Mouse (Mus musculus): Measurements from ENCODE around the gene Morn3. TPM values are rescaled to one million over a fixed set of nuclear protein-coding genes. Genes with fewer than 3 reads are reported as not detected.

Gene Morn3
- polyA plus RNA-seq, 1 experiment from 2014 or later: not detected

DNA sequence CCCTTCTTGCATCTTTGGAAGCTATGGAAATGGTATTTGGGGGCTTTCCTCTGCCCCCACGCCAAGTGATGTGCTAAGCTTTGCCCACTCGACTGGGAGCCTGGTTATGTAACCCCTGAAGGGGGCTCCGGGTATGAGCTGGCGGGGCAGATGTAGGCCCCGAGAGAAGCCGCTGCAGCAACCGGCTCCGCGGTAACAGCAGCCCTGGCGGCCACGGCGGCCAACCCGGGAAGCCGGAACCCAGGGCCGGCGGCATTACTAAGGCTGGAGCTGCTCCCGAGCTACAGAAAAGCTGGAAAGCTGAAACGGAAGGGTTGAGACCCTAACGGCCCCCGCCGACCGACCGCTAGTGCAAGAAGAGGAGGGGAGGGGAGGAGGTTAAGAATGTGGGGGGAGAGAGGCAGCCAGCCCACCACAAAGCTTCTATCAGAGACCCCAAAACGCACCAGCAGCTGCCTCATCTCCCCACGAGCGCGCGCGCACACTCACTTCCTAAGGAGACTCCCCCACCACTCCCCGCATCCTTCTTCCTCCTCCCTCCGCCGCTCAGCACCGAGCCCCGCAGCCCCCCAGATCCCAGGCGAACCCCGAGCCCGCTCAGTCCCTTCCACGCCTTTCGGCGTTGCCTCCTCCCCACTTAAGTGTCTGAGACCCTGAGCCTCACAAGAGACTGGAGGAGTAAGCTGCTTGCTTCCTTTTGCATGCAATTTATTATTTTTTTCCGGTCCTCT, 58.6 kb downstream of the Morn3 start:
- ATAC-seq (replicated peaks; ENCODE audit: insufficient number of reproducible peaks, insufficient read depth, low FRiP score, low read depth): no peak

DNA sequence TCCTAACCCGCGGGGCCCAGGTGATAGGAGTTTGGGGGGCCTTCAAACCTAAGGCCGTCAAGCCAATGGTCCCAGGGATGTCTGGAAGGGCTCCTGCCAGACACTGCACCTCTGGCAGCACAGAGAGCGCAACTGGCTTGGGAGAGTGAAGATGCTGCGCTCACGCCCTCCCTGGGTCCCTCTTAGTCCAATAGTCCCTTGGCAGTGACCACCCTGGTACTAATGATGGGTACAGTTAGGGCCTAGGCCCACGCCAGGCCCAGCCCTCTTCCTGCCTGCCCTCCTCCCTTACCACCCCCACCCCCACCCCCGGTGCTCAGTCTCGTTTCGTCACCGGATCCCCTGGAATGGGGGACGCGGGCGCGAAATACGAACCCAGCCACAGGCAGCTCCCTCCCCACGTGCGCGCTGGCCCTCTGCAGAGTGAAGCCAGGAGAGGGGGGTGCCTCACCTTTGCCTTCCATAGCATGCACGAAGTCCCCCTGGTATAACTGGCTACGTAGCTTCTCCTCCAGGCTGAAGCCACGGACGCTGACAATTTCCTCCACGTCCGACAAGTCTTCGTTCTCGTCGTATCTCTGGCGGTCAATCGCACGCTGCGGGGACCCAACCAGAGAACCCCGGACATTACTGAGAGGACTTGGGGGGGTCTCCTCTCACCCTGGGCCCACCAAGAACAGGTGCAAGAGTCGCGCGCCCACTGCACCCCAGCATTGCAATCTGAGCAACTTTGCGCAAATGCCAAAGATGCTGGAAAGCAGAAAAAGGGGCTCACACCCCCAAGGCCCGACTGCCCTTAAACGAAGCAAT, 59.4 kb downstream of the Morn3 start:
- H3K4me3 ChIP-seq: peak overlapping the region; percentile 76
- H3K4me2 ChIP-seq: peak overlapping the region; percentile 96
- H3K4me1 ChIP-seq (replicated peaks): peaks cover 43% of the 10 kb centered on the region
- H3K9me3 ChIP-seq (replicated peaks): no peaks in the 10 kb centered on the region
- H3K36me3 ChIP-seq: no peaks in the 10 kb centered on the region
- no peaks in the 10 kb centered on the region for H3K27me3 ChIP-seq
- peak overlapping the region; percentile 93 for H3K27ac ChIP-seq
- peak overlapping the region; percentile 77 for H3K9ac ChIP-seq
- WGBS: 7% methylated on average over 39 of the region's 39 CpGs
- 0 out of 2 replicates have a peak, but pooled peaks have one; percentile 28 for ATAC-seq (replicated peaks; ENCODE audit: insufficient number of reproducible peaks, insufficient read depth, low FRiP score, low read depth)

More for the DNA sequence above, 58.6 kb downstream of the Morn3 start:
- Histone ChIP-seq H3K9me3 (replicated peaks) (no peaks in the 10 kb centered on the region), H3K27ac (peak overlapping the region; percentile 93), H3K4me3 (peak overlapping the region; percentile 76), H3K4me1 (replicated peaks) (peaks cover 43% of the 10 kb centered on the region), H3K27me3 (no peaks in the 10 kb centered on the region), H3K4me2 (peak overlapping the region; percentile 96), H3K9ac (peak overlapping the region; percentile 77), H3K36me3 (no peaks in the 10 kb centered on the region)
- WGBS: under 1% methylated on average over 41 of the region's 41 CpGs

DNA sequence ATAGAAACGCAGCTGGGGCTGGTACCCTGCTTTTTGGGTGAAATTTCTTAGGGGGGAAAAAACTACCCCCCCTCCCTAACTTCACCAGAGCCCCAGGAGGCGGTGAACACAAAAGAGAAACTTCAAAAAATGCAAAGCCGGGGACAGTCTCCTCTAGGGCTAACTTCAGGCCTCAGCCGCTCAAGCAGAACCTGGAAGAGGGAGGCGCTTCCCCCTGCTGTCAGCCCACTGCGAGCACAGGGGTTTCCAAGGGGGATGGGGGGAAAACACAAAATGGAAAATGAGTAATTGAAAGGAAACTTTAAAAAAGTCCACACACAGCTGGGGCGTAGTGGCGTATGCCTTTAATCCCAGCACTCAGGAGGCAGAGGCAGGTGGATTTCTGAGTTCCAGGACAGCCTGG, 60.7 kb downstream of the Morn3 start:
- 58% methylated on average over 8 of the region's 8 CpGs for WGBS
- Histone ChIP-seq H3K27ac (no peak overlapping the region), H3K36me3 (no peaks in the 10 kb centered on the region)

More for the DNA sequence above, 60.7 kb downstream of the Morn3 start:
- no peak overlapping the region for H3K4me3 ChIP-seq
- H3K4me2 ChIP-seq: no peak overlapping the region
- no peak for ATAC-seq (replicated peaks; ENCODE audit: insufficient number of reproducible peaks, insufficient read depth, low FRiP score, low read depth)
- H3K9me3 ChIP-seq (replicated peaks): no peaks in the 10 kb centered on the region
- H3K27me3 ChIP-seq: no peaks in the 10 kb centered on the region
- no peak overlapping the region for H3K9ac ChIP-seq
- H3K4me1 ChIP-seq (replicated peaks): peaks cover 33% of the 10 kb centered on the region

Other genes starting within 250 kb of the Morn3 start
- gene Anapc5, start 225.7 kb downstream of the Morn3 start, polyA plus RNA-seq (2015; fragmentation: Nextera tagmentation; extraction: Ambion mirVana): 286 and 337 TPM in 2 replicates
- gene Rnf34, start 197.0 kb downstream of the Morn3 start, polyA plus RNA-seq (2015; fragmentation: Nextera tagmentation; extraction: Ambion mirVana): 28.5 and 28.7 TPM in 2 replicates
- gene Kdm2b, start 57.2 kb downstream of the Morn3 start, polyA plus RNA-seq (2015; fragmentation: Nextera tagmentation; extraction: Ambion mirVana): 23.9 and 29.0 TPM in 2 replicates
- 17.3 and 19.0 TPM in 2 replicates for gene Orai1, start 31.9 kb downstream of the Morn3 start, polyA plus RNA-seq (2015; fragmentation: Nextera tagmentation; extraction: Ambion mirVana)
- gene Tmem120b, start 21.4 kb upstream of the Morn3 start, polyA plus RNA-seq (2015; fragmentation: Nextera tagmentation; extraction: Ambion mirVana): 11.3 and 13.0 TPM in 2 replicates
- gene Rhof, start 85.7 kb upstream of the Morn3 start, polyA plus RNA-seq (2015; fragmentation: Nextera tagmentation; extraction: Ambion mirVana): 1.5 and 3.1 TPM in 2 replicates
- 6.0 and 6.9 TPM in 2 replicates for gene Setd1b, start 95.2 kb upstream of the Morn3 start, polyA plus RNA-seq (2015; fragmentation: Nextera tagmentation; extraction: Ambion mirVana)
- gene Psmd9, start 122.4 kb upstream of the Morn3 start, polyA plus RNA-seq (2015; fragmentation: Nextera tagmentation; extraction: Ambion mirVana): 54.9 and 66.7 TPM in 2 replicates
- 0.37 TPM in 1 of 2 replicates, not detected in the other for gene Hpd, start 135.7 kb upstream of the Morn3 start, polyA plus RNA-seq (2015; fragmentation: Nextera tagmentation; extraction: Ambion mirVana)
- 2.1 and 3.5 TPM in 2 replicates for gene Wdr66, start 205.1 kb upstream of the Morn3 start, polyA plus RNA-seq (2015; fragmentation: Nextera tagmentation; extraction: Ambion mirVana)